Mouse (Mus musculus) erythroblast, embryonic 14.5 days (primary cell): ENCODE results near the gene Sec24a.

Source experiments
- GATA1 ChIP-seq: IDR thresholded peaks from 2 replicates; pipeline ENCODE4 v1.6.1; 2012; ENCODE audit warnings: low read length, inconsistent platforms, mixed read lengths
- TAL1 ChIP-seq: IDR thresholded peaks from 3 replicates; pipeline ENCODE4 v1.6.1; 2012; ENCODE audit warnings: low read length, inconsistent platforms, mixed read lengths

DNA sequence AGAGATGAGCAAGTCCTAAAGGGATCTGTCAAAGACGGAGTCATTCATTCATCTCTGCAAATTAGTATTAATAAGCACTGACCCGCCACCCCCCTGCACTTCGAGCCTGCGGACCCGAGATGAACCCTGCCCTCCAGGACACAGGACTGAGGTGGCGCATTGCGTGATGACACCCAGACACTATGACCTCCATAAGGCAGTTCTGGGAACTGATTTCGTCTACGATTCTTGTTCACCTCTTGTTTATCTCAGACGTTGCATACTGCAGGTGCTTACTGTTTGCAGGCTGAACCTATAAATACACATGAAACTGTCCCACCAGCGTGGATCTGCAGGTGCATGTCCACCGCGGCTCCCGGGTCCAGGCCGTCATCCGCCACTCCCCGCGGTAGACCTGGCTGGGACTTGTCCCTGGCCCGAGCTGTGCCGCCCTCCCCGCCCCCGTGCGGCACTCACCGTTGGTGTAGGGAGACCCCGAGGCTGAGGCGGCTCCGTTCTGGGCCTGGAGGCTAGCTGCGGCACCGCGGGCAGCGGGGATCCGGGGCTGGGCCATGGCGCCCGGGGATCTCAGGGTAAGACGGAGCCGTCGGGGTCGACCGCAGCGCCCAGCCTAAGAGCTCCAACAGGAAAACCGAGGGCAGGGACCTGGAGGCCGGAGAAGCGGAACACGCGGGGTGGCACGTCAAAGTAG is 7.7 kb downstream of the Sec24a start:
- TF ChIP-seq TAL1: no peak
- TF ChIP-seq GATA1: no peak
